Mouse (Mus musculus) MEL (cell line): Measurements from ENCODE around the gene Acaca. TPM values are rescaled to one million over a fixed set of nuclear protein-coding genes. Genes with fewer than 3 reads are reported as not detected.

Experiments
- DNase-seq: peaks from one replicate; pipeline ENCODE4 v3.0.0; 2011; ENCODE audit warnings: low read depth, low spot score
- H3K27ac ChIP-seq: 2 replicates; pipeline ENCODE4 v1.5.1; 2012; ENCODE audit warnings: low read depth, mild to moderate bottlenecking, control low read depth, low read length, moderate library complexity; ENCODE audit not compliant: control insufficient read depth
- H3K27me3 ChIP-seq, 2 experiments: fragments of 150-350 bp in 1 of 2; sonication (generic) in 1 of 2; 2 replicates each; pipeline ENCODE4 v1.6.1; 2012; ENCODE audit warnings: low read length in 2 of 2, mild to moderate bottlenecking in 2 of 2, improper control_type of control experiment in 1 of 2, moderate library complexity in 1 of 2; ENCODE audit not compliant: insufficient read depth in 2 of 2, control insufficient read depth in 1 of 2
- H3K36me3 ChIP-seq, 2 experiments: 2 replicates each; pipeline ENCODE4 v1.6.1; 2012 to 2014; ENCODE audit warnings: low read length in 2 of 2, improper control_type of control experiment in 1 of 2, inconsistent platforms in 1 of 2, mild to moderate bottlenecking in 1 of 2; ENCODE audit not compliant: insufficient read depth in 2 of 2, control insufficient read depth in 1 of 2
- H3K4me1 ChIP-seq, 2 experiments: fragments of 150-350 bp in 1 of 2; sonication (generic) in 1 of 2; 2 replicates each; pipeline ENCODE4 v1.6.1; 2012; ENCODE audit warnings: low read length in 2 of 2, improper control_type of control experiment in 1 of 2, mild to moderate bottlenecking in 1 of 2; ENCODE audit not compliant: insufficient read depth in 2 of 2, control insufficient read depth in 1 of 2
- H3K4me3 ChIP-seq, 2 experiments: fragments of 150-350 bp in 1 of 2; sonication (generic) in 1 of 2; 2 replicates each; pipeline ENCODE4 v1.5.1; 2012; ENCODE audit warnings: low read depth in 2 of 2, low read length in 2 of 2, mild to moderate bottlenecking in 2 of 2, moderate library complexity in 2 of 2, control low read depth in 1 of 2, improper control_type of control experiment in 1 of 2; ENCODE audit not compliant: control insufficient read depth in 1 of 2, insufficient read depth in 1 of 2
- H3K79me2 ChIP-seq: 2 replicates; pipeline ENCODE4 v1.6.1; 2012; ENCODE audit warnings: mild to moderate bottlenecking, low read length, moderate library complexity; ENCODE audit not compliant: control insufficient read depth, poor library complexity, insufficient read depth
- H3K9ac ChIP-seq: 2 replicates; pipeline ENCODE4 v1.6.1; 2012; ENCODE audit warnings: low read depth, mild to moderate bottlenecking, control low read depth, low read length, moderate library complexity; ENCODE audit not compliant: control insufficient read depth, poor library complexity, severe bottlenecking
- H3K9me3 ChIP-seq: fragments of 150-350 bp; sonication (generic); replicated peaks from 2 replicates; pipeline ENCODE4 v1.6.1; 2012; ENCODE audit warnings: mild to moderate bottlenecking, low read length, improper control_type of control experiment, moderate library complexity; ENCODE audit not compliant: insufficient read depth
- E2F4 ChIP-seq: IDR thresholded peaks from 2 replicates; pipeline ENCODE4 v1.6.1; 2011; ENCODE audit warnings: low read depth, low read length, improper control_type of control experiment, borderline replicate concordance
- ETS1 ChIP-seq: IDR thresholded peaks from 2 replicates; pipeline ENCODE4 v1.6.1; 2012; ENCODE audit warnings: low read depth, mild to moderate bottlenecking, inconsistent platforms, low read length, improper control_type of control experiment, moderate library complexity
- GATA1 ChIP-seq: IDR thresholded peaks from 2 replicates; pipeline ENCODE4 v1.6.1; 2011; ENCODE audit warnings: low read depth, low read length, improper control_type of control experiment
- HCFC1 ChIP-seq: IDR thresholded peaks from 2 replicates; pipeline ENCODE4 v1.6.1; 2012; ENCODE audit warnings: low read depth, mild to moderate bottlenecking, inconsistent platforms, low read length, improper control_type of control experiment, moderate library complexity
- MYB ChIP-seq: IDR thresholded peaks from 2 replicates; pipeline ENCODE4 v1.6.1; 2011; ENCODE audit warnings: mild to moderate bottlenecking, low read depth, low read length, improper control_type of control experiment
- POLR2A ChIP-seq, 2 experiments: IDR thresholded peaks; 2 replicates each; pipeline ENCODE4 v1.6.1; 2011 to 2012; ENCODE audit warnings: low read length in 2 of 2, mild to moderate bottlenecking in 2 of 2, control low read depth in 1 of 2, improper control_type of control experiment in 1 of 2, low read depth in 1 of 2, moderate library complexity in 1 of 2; ENCODE audit not compliant: control insufficient read depth in 1 of 2, insufficient read depth in 1 of 2, poor library complexity in 1 of 2
- POLR2AphosphoS2 ChIP-seq: IDR thresholded peaks from 2 replicates; pipeline ENCODE4 v1.6.1; 2011; ENCODE audit warnings: low read length, improper control_type of control experiment
- RCOR1 ChIP-seq: IDR thresholded peaks from 2 replicates; pipeline ENCODE4 v1.6.1; 2012; ENCODE audit warnings: low read depth, mild to moderate bottlenecking, inconsistent platforms, low read length, improper control_type of control experiment
- TAL1 ChIP-seq: IDR thresholded peaks from 2 replicates; pipeline ENCODE4 v1.6.1; 2012; ENCODE audit warnings: mild to moderate bottlenecking, inconsistent platforms, low read length, moderate library complexity, mixed read lengths
- UBTF ChIP-seq: IDR thresholded peaks from 2 replicates; pipeline ENCODE4 v1.6.1; 2012; ENCODE audit warnings: low read depth, mild to moderate bottlenecking, inconsistent platforms, low read length, improper control_type of control experiment, moderate library complexity, borderline replicate concordance; ENCODE audit not compliant: insufficient read depth
- USF2 ChIP-seq, 2 experiments: IDR thresholded peaks; 2 replicates each; pipeline ENCODE4 v1.6.1; 2011 to 2012; ENCODE audit warnings: improper control_type of control experiment in 2 of 2, low read length in 2 of 2, borderline replicate concordance in 1 of 2, inconsistent platforms in 1 of 2, low read depth in 1 of 2, mild to moderate bottlenecking in 1 of 2; ENCODE audit not compliant: insufficient read depth in 1 of 2
- ZC3H11A ChIP-seq: IDR thresholded peaks from 2 replicates; pipeline ENCODE4 v1.6.1; 2012; ENCODE audit warnings: low read depth, mild to moderate bottlenecking, inconsistent platforms, low read length, improper control_type of control experiment
- ZKSCAN1 ChIP-seq: IDR thresholded peaks from 2 replicates; pipeline ENCODE4 v1.6.1; 2012; ENCODE audit warnings: low read depth, mild to moderate bottlenecking, inconsistent platforms, low read length, improper control_type of control experiment, moderate library complexity
- ZMIZ1 ChIP-seq: IDR thresholded peaks from 2 replicates; pipeline ENCODE4 v1.6.1; 2012; ENCODE audit warnings: low read depth, mild to moderate bottlenecking, inconsistent platforms, low read length, improper control_type of control experiment, moderate library complexity
- ZNF384 ChIP-seq: IDR thresholded peaks from 2 replicates; pipeline ENCODE4 v1.6.1; 2012; ENCODE audit warnings: low read depth, mild to moderate bottlenecking, inconsistent platforms, low read length, improper control_type of control experiment
- polyA plus RNA-seq, 2 experiments: library from polyadenylated mRNA; stranded (reverse) in 1 of 2; unstranded in 1 of 2; fragments of >175 nt in 1 of 2; fragments of >200 nt in 1 of 2; gene quantifications; 2 replicates each; pipeline versions ENCODE4 v1.2.1 to v1.2.4; 2012; ENCODE audit warnings: low replicate concordance in 2 of 2, low read depth in 1 of 2; ENCODE audit not compliant: insufficient read length in 2 of 2, insufficient read depth in 1 of 2, missing spikeins in 1 of 2
- total RNA-seq: library from RNA; depleted of rRNA; stranded (reverse); fragments of 300-350 nt; gene quantifications from 2 replicates; pipeline ENCODE4 v1.2.3, GENCODE M21; 2012

Gene Acaca
- total and polyA plus RNA-seq, 3 experiments, result 32.0 to 52.0 (median 33.9) TPM

GRCm38 (mm10) chr11:84097251-84097998 is 32.0 kb upstream of the Acaca start:
- no peaks in the 10 kb centered on the region for H3K9me3 ChIP-seq
- no peak overlapping the region for H3K9ac ChIP-seq
- H3K27me3 ChIP-seq, result no peaks in the 10 kb centered on the region
- no peak for TF ChIP-seq UBTF
- TF ChIP-seq GATA1, result no peak
- TF ChIP-seq ZMIZ1, result no peak
- TF ChIP-seq POLR2A (IDR thresholded peaks at IDR 0.05; ENCODE audit: control insufficient read depth in 1 of 2, insufficient read depth in 1 of 2, low read depth in 1 of 2, low read length in 2 of 2, poor library complexity in 1 of 2), result no peak
- no peak for TF ChIP-seq HCFC1
- TF ChIP-seq TAL1, result no peak
- TF ChIP-seq ZKSCAN1, result no peak
- no peak for TF ChIP-seq ETS1
- TF ChIP-seq ZNF384, result no peak
- no peak for TF ChIP-seq MYB
- no peak for TF ChIP-seq RCOR1
- TF ChIP-seq POLR2AphosphoS2, result no peak
- TF ChIP-seq E2F4, result no peak
- TF ChIP-seq ZC3H11A, result no peak
- DNase-seq, result no peak
- H3K27ac ChIP-seq, result no peak overlapping the region
- peaks cover 0 to 16% of the 10 kb centered on the region in 2 experiments; a peak in 2 of 4 replicates for H3K36me3 ChIP-seq
- no peak overlapping the region for H3K4me3 ChIP-seq
- H3K4me1 ChIP-seq, result no peaks in the 10 kb centered on the region
- H3K79me2 ChIP-seq, result no peaks in the 10 kb centered on the region

DNA sequence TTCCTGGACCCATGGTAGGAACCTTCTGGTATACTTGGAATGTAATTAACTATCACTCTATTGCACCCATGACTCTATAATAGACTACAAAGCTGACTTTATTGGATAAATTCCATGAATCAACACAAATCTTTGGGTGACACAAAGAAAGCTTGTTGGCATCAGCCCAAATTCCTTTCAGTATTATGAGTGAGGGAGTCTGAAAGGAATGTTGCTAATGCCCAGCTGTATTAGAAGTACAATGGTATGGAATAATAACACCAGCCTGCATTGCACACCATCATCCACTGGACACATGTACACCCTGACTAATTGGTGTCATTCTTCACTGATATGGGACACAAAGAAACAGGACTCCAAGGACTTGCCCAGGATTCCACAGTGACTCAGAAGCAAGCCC is 28.3 kb upstream of the Acaca start:
- H3K4me3 ChIP-seq, result no peak overlapping the region
- H3K9ac ChIP-seq, result no peak overlapping the region
- no peaks in the 10 kb centered on the region for H3K9me3 ChIP-seq
- H3K4me1 ChIP-seq, result no peaks in the 10 kb centered on the region
- no peak for TF ChIP-seq USF2 (IDR thresholded peaks at IDR 0.05; ENCODE audit: borderline replicate concordance in 1 of 2, insufficient read depth in 1 of 2, low read depth in 1 of 2, low read length in 2 of 2)
- H3K36me3 ChIP-seq, result peaks cover 0 to 14% of the 10 kb centered on the region in 2 experiments; a peak in 2 of 4 replicates
- no peak for DNase-seq
- no peak overlapping the region for H3K27ac ChIP-seq
- no peaks in the 10 kb centered on the region for H3K79me2 ChIP-seq
- H3K27me3 ChIP-seq, result no peaks in the 10 kb centered on the region
